Mouse (Mus musculus): ENCODE results near the gene Gm10721. TPM values are rescaled to one million over a fixed set of nuclear protein-coding genes. Genes with fewer than 3 reads are reported as not detected.

The Gm10721 gene
- polyA plus RNA-seq (2015; fragmentation: Illumina TruSeq; extraction: RNeasy Lipid Tissue Mini Kit (QIAGEN cat#74804); ENCODE audit: low read depth, low replicate concordance): not detected

GRCm38 (mm10) chr9:3012733-3013279, at the start of gene Gm10721:
TSS of gene Gm10721 (plus strand) at chr9:3013140.

GRCm38 (mm10) chr9:3000445-3000972, 12.4 kb upstream of the Gm10721 start, which contains the start of gene Gm10722:
TSS of gene Gm10722 (plus strand) at chr9:3000922.

GRCm38 (mm10) chr9:3002794-3003396, 10.0 kb upstream of the Gm10721 start, which contains the start of gene Gm11168:
TSS of gene Gm11168 (plus strand) at chr9:3003346.

GRCm38 (mm10) chr9:3015354-3015753, 2.4 kb downstream of the Gm10721 start, which contains the start of gene Gm10720:
TSS of gene Gm10720 (plus strand) at chr9:3015654.

GRCm38 (mm10) chr9:3017108-3017507, 4.2 kb downstream of the Gm10721 start, which contains the start of gene Gm10719:
TSS of gene Gm10719 (plus strand) at chr9:3017408.

GRCm38 (mm10) chr9:3023312-3023984, 10.5 kb downstream of the Gm10721 start, which contains the start of gene Gm10718:
TSS of gene Gm10718 (plus strand) at chr9:3023547.

GRCm38 (mm10) chr9:3024912-3025467, 12.1 kb downstream of the Gm10721 start, which contains the start of gene Gm10717:
TSS of gene Gm10717 (plus strand) at chr9:3025417.

GRCm38 (mm10) chr9:3034299-3034698, 21.4 kb downstream of the Gm10721 start, which contains the start of gene Gm17535:
TSS of gene Gm17535 (plus strand) at chr9:3034599.

GRCm38 (mm10) chr9:3036577-3036976, 23.6 kb downstream of the Gm10721 start, which contains the start of gene Gm10715:
TSS of gene Gm10715 (plus strand) at chr9:3036877.

Other genes with a start within 250 kb of the Gm10721 start
- not detected for gene Gm10722, start 12.2 kb upstream of the Gm10721 start, polyA plus RNA-seq (2015; fragmentation: Illumina TruSeq; extraction: RNeasy Lipid Tissue Mini Kit (QIAGEN cat#74804); ENCODE audit: low read depth, low replicate concordance)
- gene Gm11168, start 9.8 kb upstream of the Gm10721 start, polyA plus RNA-seq (2015; fragmentation: Illumina TruSeq; extraction: RNeasy Lipid Tissue Mini Kit (QIAGEN cat#74804); ENCODE audit: low read depth, low replicate concordance): not detected
- not detected for gene Gm10720, start 2.5 kb downstream of the Gm10721 start, polyA plus RNA-seq (2015; fragmentation: Illumina TruSeq; extraction: RNeasy Lipid Tissue Mini Kit (QIAGEN cat#74804); ENCODE audit: low read depth, low replicate concordance)
- gene Gm10719, start 4.3 kb downstream of the Gm10721 start, polyA plus RNA-seq (2015; fragmentation: Illumina TruSeq; extraction: RNeasy Lipid Tissue Mini Kit (QIAGEN cat#74804); ENCODE audit: low read depth, low replicate concordance): not detected
- not detected for gene Gm10718, start 10.4 kb downstream of the Gm10721 start, polyA plus RNA-seq (2015; fragmentation: Illumina TruSeq; extraction: RNeasy Lipid Tissue Mini Kit (QIAGEN cat#74804); ENCODE audit: low read depth, low replicate concordance)
- gene Gm10717, start 12.3 kb downstream of the Gm10721 start, polyA plus RNA-seq (2015; fragmentation: Illumina TruSeq; extraction: RNeasy Lipid Tissue Mini Kit (QIAGEN cat#74804); ENCODE audit: low read depth, low replicate concordance): not detected
- not detected for gene Gm17535, start 21.5 kb downstream of the Gm10721 start, polyA plus RNA-seq (2015; fragmentation: Illumina TruSeq; extraction: RNeasy Lipid Tissue Mini Kit (QIAGEN cat#74804); ENCODE audit: low read depth, low replicate concordance)
- gene Gm10715, start 23.7 kb downstream of the Gm10721 start, polyA plus RNA-seq (2015; fragmentation: Illumina TruSeq; extraction: RNeasy Lipid Tissue Mini Kit (QIAGEN cat#74804); ENCODE audit: low read depth, low replicate concordance): not detected